Mouse (Mus musculus): ENCODE data around the gene Lsm6. TPM values are rescaled to one million over a fixed set of nuclear protein-coding genes. Genes with fewer than 3 reads are reported as not detected.
"Not testable (repeated sequence)": the region's sequence is repeated elsewhere in the genome, so short reads cannot be mapped to it uniquely, and the experiment has no call there.

The Lsm6 gene
- polyA plus RNA-seq, 1 experiment from 2014 or later = 299 TPM

DNA sequence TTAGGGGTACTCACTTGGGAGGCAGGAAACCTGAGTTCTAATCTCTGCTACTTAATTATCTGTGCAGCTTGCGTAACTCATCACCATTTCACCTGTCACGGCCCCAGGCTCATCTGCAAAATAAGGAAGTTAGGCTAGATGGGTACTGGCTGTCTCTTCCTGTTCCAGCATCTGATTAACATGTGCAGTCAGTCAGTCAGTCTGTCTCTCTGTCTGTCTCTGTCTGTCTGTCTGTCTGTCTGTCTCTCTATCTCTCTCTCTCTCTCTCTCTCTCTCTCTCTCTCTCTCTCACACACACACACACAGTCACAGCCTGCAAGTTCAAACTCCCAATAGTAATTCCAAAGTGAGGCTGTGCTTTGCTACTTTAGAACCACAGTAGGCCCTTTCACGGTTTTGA, 967 bp downstream of the Lsm6 start:
- H3K9me3 ChIP-seq; DNase-seq (ENCODE audit: low spot score); H3K27me3 ChIP-seq (replicated peaks; ENCODE audit: low read depth, poor library complexity, severe bottlenecking): not testable (repeated sequence)
- Histone ChIP-seq H3K4me3 (peak overlapping the region; percentile 84), H3K4me1 (peaks cover 11% of the 10 kb centered on the region), H3K36me3 (replicated peaks) (peaks cover 40% of the 10 kb centered on the region), H3K27ac (replicated peaks) (peak overlapping the region; percentile 99)
- 44% methylated on average over 3 of the region's 3 CpGs for WGBS

DNA sequence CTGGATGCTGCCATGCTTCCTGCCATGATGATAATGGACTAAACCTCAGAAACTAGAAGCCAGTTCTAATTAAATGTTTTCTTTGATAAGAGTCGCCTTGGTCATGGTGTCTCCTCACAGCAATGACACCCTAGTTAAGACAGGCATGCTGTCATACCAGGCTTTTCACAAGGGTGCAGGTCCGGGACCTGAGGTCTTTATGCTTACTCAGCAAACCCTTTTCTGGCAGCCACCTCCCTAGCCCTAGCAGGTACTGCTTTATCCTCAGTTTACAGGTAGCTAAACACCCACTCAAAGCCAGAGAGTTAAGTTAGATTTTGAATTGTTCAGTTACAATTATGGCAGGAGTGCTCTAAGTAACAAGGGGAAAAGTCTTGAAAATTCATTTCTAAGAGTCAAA, 6.2 kb downstream of the Lsm6 start:
- DNase-seq (ENCODE audit: low spot score) = no peak
- Histone ChIP-seq H3K4me3 (no peak overlapping the region), H3K27me3 (replicated peaks; ENCODE audit: low read depth, poor library complexity, severe bottlenecking) (no peaks in the 10 kb centered on the region), H3K4me1 (peaks cover 6% of the 10 kb centered on the region), H3K27ac (replicated peaks) (no peak overlapping the region), H3K9me3 (no peaks in the 10 kb centered on the region), H3K36me3 (replicated peaks) (peaks cover 83% of the 10 kb centered on the region)
- WGBS = 92% methylated on average over 2 of the region's 2 CpGs

DNA sequence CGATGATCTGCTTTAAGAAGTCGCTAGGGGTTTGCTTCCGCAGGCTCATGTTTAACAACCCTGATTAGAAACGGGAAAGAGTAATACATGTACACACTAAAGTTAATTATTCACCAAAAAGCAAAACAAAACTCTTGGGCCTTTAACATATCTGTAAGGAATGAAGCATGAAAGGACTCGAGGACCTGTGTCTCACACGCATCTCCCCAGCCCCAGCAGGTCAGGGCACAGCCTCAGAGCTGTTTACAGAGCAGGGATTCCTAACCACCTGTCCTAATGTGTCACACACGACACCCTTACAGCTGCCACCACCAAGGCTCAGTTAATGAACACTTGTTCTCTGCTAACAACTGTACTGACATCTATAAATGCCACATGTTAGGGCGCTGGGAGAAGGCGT, 7.9 kb downstream of the Lsm6 start:
- H3K4me3 ChIP-seq = no peak overlapping the region
- 89% methylated on average over 9 of the region's 9 CpGs for WGBS
- no peaks in the 10 kb centered on the region for H3K9me3 ChIP-seq
- no peak for DNase-seq (ENCODE audit: low spot score)
- no peaks in the 10 kb centered on the region; the same call in 1 of the 2 replicates for H3K4me1 ChIP-seq
- no peak overlapping the region for H3K27ac ChIP-seq (replicated peaks)
- H3K36me3 ChIP-seq (replicated peaks) = peaks cover 87% of the 10 kb centered on the region
- H3K27me3 ChIP-seq (replicated peaks; ENCODE audit: low read depth, poor library complexity, severe bottlenecking) = no peaks in the 10 kb centered on the region

DNA sequence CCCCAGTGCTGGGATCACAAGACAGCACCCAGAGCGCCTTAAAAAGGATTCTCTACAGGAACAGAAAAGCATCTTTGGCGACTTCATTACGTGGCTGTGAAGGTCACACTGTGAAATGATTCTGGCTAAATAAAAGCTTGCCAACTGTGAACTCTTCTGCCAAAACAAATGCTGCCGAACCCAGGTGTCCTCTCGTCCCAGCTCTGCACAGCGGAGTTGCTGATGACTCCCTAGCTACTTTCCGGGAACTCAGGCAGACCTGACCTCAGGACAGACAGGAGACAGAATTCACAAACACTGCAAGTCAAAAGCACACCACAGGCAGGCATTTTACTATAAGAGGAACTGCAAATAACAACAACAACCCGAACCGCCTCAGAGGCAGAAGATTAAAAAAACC, 8.5 kb downstream of the Lsm6 start:
- H3K4me3 ChIP-seq = no peak overlapping the region
- H3K27ac ChIP-seq (replicated peaks) = no peak overlapping the region
- 90% methylated on average over 9 of the region's 9 CpGs for WGBS
- peaks cover 88% of the 10 kb centered on the region for H3K36me3 ChIP-seq (replicated peaks)
- H3K27me3 ChIP-seq (replicated peaks; ENCODE audit: low read depth, poor library complexity, severe bottlenecking) = no peaks in the 10 kb centered on the region
- H3K9me3 ChIP-seq = no peaks in the 10 kb centered on the region
- no peak for DNase-seq (ENCODE audit: low spot score)
- H3K4me1 ChIP-seq = no peaks in the 10 kb centered on the region; the same call in 1 of the 2 replicates

DNA sequence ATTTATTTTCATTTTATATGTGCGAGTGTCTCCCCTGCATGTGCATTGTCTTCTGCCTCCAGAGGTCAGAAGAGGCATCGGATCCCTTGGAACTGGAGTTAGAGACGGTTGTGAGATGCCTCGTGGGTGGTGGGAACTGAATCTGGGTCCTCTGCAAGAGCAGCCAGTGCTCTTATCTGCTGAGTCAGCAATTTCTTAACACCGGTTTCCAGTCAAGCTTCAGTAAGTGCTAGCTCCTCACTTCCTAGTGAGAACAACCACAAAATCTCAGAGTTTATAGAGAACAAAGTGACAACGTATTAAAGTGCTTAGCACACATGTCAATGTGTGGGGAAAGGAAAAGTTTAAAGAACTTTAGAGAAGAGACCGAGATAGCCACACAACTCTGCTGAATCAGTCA, 9.2 kb downstream of the Lsm6 start:
- Histone ChIP-seq H3K36me3 (replicated peaks) (peaks cover 89% of the 10 kb centered on the region), H3K4me1 (no peaks in the 10 kb centered on the region), H3K9me3 (no peaks in the 10 kb centered on the region), H3K4me3 (no peak overlapping the region), H3K27me3 (replicated peaks; ENCODE audit: low read depth, poor library complexity, severe bottlenecking) (no peaks in the 10 kb centered on the region), H3K27ac (replicated peaks) (no peak overlapping the region)
- no peak for DNase-seq (ENCODE audit: low spot score)
- 91% methylated on average over 7 of the region's 7 CpGs for whole genome bisulfite sequencing

DNA sequence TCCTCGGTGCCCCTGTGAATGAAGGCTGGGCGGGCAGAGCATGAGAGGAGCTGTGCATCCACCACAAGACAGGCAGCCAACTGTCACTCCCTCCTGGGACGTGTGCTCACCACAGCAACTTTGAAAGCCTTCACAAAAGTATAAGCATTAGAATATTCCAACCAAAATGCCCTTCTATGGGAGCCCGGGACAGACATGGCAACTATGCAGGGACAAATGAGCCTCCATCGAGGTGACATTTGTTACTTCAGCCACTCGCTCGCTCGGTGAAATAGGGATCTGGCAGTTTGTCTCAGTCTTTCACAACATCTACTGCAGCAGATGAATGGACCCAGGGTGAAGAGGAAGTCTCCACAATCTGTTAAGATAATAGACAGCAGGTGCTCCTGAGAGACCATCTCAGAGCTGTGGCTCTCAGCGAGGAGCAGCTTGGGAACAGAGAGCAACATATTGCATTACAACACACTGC, 10.7 kb downstream of the Lsm6 start:
- 86% methylated on average over 9 of the region's 9 CpGs for WGBS
- peaks cover 89% of the 10 kb centered on the region for H3K36me3 ChIP-seq (replicated peaks)
- no peaks in the 10 kb centered on the region for H3K4me1 ChIP-seq
- H3K27ac ChIP-seq (replicated peaks) = no peak overlapping the region
- no peak overlapping the region for H3K4me3 ChIP-seq
- DNase-seq (ENCODE audit: low spot score) = no peak
- H3K9me3 ChIP-seq = no peaks in the 10 kb centered on the region
- H3K27me3 ChIP-seq (replicated peaks; ENCODE audit: low read depth, poor library complexity, severe bottlenecking) = no peaks in the 10 kb centered on the region

DNA sequence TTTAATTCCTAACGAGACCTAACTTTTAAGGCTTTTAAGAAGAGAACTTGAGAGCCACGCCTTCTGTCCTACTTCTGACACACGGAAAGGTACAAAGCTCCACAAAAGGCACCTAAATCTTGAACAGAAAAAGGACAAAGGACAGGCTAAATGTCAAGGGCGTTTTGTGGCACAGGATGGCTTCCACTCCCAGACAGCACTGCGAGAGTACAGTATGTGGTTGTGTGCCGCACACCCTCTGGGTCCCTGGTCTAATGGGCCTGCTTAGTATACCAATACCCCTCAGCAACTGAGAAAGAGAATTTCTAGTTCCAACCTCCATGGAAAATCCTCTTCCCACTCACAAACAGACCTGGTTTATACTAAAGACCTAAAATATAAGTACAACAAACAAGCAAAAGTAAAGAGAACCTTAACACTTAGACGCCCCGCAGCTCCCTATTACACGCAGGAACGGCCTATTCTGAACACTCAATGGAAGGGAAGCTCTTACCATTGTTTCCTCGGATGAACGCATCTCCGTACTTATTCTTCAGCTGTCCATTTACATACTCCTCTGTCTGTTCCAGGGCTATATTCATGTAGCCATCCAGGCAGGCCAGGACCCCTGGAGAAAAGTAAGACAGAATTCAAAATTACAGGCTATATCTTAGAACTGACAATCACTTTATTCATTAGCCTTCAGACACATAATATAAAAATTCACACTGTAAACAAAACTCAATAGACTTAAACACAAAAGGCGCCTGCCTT, 11.3 kb downstream of the Lsm6 start:
- no peak overlapping the region for H3K27ac ChIP-seq (replicated peaks)
- H3K9me3 ChIP-seq = no peaks in the 10 kb centered on the region
- H3K36me3 ChIP-seq (replicated peaks) = peaks cover 92% of the 10 kb centered on the region
- DNase-seq (ENCODE audit: low spot score) = no peak
- WGBS = 94% methylated on average over 14 of the region's 14 CpGs
- no peak overlapping the region for H3K4me3 ChIP-seq
- no peaks in the 10 kb centered on the region for H3K27me3 ChIP-seq (replicated peaks; ENCODE audit: low read depth, poor library complexity, severe bottlenecking)
- no peaks in the 10 kb centered on the region for H3K4me1 ChIP-seq

DNA sequence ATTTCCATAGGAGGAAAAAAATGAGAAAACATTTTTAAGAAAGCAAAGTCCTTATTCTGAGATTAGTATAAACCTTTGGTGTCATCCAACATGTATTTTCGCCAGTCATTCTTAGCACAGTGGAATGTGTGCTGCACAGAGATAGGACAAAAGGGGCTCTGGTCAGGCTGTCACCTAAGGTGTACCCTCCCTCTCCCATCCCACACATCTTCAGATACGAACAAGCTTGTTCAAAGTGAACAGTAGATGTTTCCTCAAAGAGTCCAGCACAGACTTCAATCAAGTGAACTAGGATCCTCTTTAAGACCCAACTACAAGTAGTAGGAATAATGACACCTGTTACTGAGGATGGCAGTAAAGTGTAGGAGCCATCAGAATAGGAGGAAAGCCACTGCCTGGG, 12.1 kb downstream of the Lsm6 start:
- H3K36me3 ChIP-seq (replicated peaks) = peaks cover 94% of the 10 kb centered on the region
- no peak overlapping the region for H3K4me3 ChIP-seq
- WGBS = 95% methylated on average over 2 of the region's 2 CpGs
- H3K4me1 ChIP-seq = no peaks in the 10 kb centered on the region
- no peaks in the 10 kb centered on the region for H3K27me3 ChIP-seq (replicated peaks; ENCODE audit: low read depth, poor library complexity, severe bottlenecking)
- no peaks in the 10 kb centered on the region for H3K9me3 ChIP-seq
- H3K27ac ChIP-seq (replicated peaks) = no peak overlapping the region
- DNase-seq (ENCODE audit: low spot score) = no peak

- Histone ChIP-seq H3K36me3 (replicated peaks) (peaks cover 99% of the 10 kb centered on the region), H3K27me3 (replicated peaks; ENCODE audit: low read depth, poor library complexity, severe bottlenecking) (no peaks in the 10 kb centered on the region), H3K9me3 (no peaks in the 10 kb centered on the region), H3K4me1 (no peaks in the 10 kb centered on the region), H3K27ac (replicated peaks) (no peak overlapping the region), H3K4me3 (no peak overlapping the region)
- 96% methylated on average over 5 of the region's 5 CpGs for WGBS
- DNase-seq (ENCODE audit: low spot score) = no peak
Measured at GRCm38 (mm10) chr8:78808439-78808838, 12.5 kb downstream of the Lsm6 start.

GRCm38 (mm10) chr8:78807283-78807682, 13.7 kb downstream of the Lsm6 start:
- Histone ChIP-seq H3K4me1 (no peaks in the 10 kb centered on the region), H3K9me3 (no peaks in the 10 kb centered on the region), H3K27ac (replicated peaks) (no peak overlapping the region), H3K4me3 (no peak overlapping the region), H3K36me3 (replicated peaks) (peaks cover 100% of the 10 kb centered on the region), H3K27me3 (replicated peaks; ENCODE audit: low read depth, poor library complexity, severe bottlenecking) (no peaks in the 10 kb centered on the region)
- 90% methylated on average over 9 of the region's 9 CpGs for WGBS
- DNase-seq (ENCODE audit: low spot score) = no peak

DNA sequence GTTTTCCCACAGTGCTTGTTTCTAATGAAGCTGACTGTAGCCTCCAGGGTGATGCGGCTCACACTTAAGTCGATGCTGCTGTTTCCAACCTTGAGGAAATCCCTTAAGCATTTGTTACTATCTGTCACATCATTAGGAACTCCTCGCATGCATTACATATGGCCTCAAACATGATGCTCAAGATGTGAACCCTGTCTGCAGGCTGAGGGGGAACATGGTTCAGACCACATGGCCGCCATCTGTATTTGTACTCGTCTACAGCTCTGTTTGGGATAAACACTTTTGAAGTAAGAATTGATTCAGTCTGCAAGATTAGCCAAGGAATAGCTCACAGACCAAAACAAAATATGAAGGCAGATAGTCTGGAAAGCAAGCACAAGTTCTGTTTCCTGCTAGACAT, 14.9 kb downstream of the Lsm6 start:
- WGBS = 94% methylated on average over 5 of the region's 5 CpGs
- H3K36me3 ChIP-seq (replicated peaks) = peaks cover 98% of the 10 kb centered on the region
- H3K4me3 ChIP-seq = no peak overlapping the region
- no peaks in the 10 kb centered on the region for H3K9me3 ChIP-seq
- no peak for DNase-seq (ENCODE audit: low spot score)
- no peaks in the 10 kb centered on the region for H3K4me1 ChIP-seq
- no peak overlapping the region for H3K27ac ChIP-seq (replicated peaks)
- no peaks in the 10 kb centered on the region for H3K27me3 ChIP-seq (replicated peaks; ENCODE audit: low read depth, poor library complexity, severe bottlenecking)

DNA sequence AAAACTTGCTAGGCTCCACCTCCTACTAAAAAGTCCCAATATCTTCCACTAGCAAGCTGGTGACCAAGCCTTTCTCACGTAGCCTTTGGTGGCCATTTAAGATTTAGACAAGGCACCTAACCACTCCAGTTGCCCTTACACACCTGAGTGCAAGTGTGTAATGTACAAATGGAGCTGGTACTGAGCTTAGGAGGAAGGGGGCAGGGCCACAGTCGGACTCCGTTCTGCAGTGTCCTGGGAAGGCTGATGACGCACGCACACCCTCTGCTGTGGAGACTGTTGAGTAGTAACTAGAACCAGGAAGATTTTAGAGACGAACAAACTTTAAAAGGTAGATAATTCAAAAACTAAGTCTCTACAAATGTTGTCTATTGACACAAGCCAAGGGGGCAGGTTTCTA, 19.7 kb downstream of the Lsm6 start:
- no peak overlapping the region for H3K27ac ChIP-seq (replicated peaks)
- no peaks in the 10 kb centered on the region for H3K4me1 ChIP-seq
- no peak for DNase-seq (ENCODE audit: low spot score)
- no peak overlapping the region for H3K4me3 ChIP-seq
- H3K36me3 ChIP-seq (replicated peaks) = peaks cover 52% of the 10 kb centered on the region
- no peaks in the 10 kb centered on the region for H3K9me3 ChIP-seq
- WGBS = 96% methylated on average over 6 of the region's 6 CpGs
- no peaks in the 10 kb centered on the region for H3K27me3 ChIP-seq (replicated peaks; ENCODE audit: low read depth, poor library complexity, severe bottlenecking)

DNA sequence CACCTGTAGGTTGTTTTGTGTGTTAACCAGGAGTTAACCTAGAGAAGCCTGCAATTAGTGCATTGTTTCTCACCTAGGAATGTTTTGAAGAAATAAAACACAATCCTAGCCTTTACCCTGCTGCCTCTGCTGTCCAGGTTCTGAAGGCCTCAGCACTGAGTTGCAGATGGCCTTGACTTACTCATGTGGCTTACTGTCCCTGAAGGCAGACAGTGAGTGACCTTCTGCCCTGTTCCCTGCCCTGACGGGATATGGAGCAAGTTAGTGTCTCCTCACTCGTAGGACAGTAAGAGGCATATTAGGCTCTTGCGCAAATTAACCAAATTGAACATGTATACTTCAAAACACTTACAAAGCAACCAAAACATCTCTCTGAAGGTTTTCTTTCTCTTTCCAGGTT, 22.3 kb downstream of the Lsm6 start:
- Histone ChIP-seq H3K27me3 (replicated peaks; ENCODE audit: low read depth, poor library complexity, severe bottlenecking) (no peaks in the 10 kb centered on the region), H3K4me1 (no peaks in the 10 kb centered on the region), H3K4me3 (no peak overlapping the region), H3K36me3 (replicated peaks) (peaks cover 30% of the 10 kb centered on the region), H3K27ac (replicated peaks) (no peak overlapping the region), H3K9me3 (peaks cover 4% of the 10 kb centered on the region; the same call in 1 of the 2 replicates)
- 88% methylated on average over 3 of the region's 3 CpGs for WGBS
- DNase-seq (ENCODE audit: low spot score) = no peak
